Mouse (Mus musculus): ENCODE measurements around the gene Fam174b.

GRCm38 (mm10) chr7:73743144-73743543 lies 3.0 kb downstream of the Fam174b start:
- no peak for TF ChIP-seq POLR2A (IDR thresholded peaks at IDR 0.05; ENCODE audit: extremely low read depth, insufficient read depth, low read length)
- TF ChIP-seq CTCF (IDR thresholded peaks at IDR 0.05; ENCODE audit: extremely low read depth, insufficient read depth, low read length): no peak

All from cortical plate, adult 2 months (tissue).